Mouse (Mus musculus) left cerebral cortex, postnatal 14 days (tissue): Measurements from ENCODE around the gene Ahcyl2. TPM values are rescaled to one million over a fixed set of nuclear protein-coding genes. Genes with fewer than 3 reads are reported as not detected.

Source experiments
- DNase-seq, 2 experiments: peaks; one replicate each; pipeline ENCODE4 v3.0.0; 2021 to 2022; ENCODE audit warnings: low spot score in 2 of 2, mixed read lengths in 1 of 2
- intact Hi-C: fragments of 180-260 bp; cut with DNase I; formaldehyde crosslinking; loops from one replicate; pipeline ENCODE4 v1.15.1; 2025
- total RNA-seq, 2 experiments: library from RNA; stranded (reverse); gene quantifications; 2 replicates each; pipeline ENCODE4 v1.2.3; 2021

The Ahcyl2 gene
- total RNA-seq, 2 experiments from 2014 or later, result 97.1 to 103 TPM

DNA sequence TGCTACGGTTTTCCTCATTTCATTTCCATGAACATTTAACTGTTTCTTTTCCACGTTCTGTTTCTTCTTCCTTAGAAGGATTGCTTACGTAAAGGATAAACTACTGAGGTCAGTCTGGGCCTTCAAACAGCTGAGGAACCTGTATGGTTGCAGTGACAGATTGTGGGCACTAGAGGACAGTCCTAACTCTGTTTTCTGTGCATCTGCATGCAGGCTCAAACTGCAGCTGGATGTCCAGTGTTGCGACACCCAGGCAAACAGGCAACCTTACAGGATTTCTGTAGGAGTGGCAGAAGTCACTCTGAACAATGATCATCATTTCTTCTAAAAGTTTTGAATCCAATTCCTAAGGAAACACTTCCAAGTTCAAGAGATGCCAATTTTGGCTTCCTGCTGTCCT, 5.3 kb upstream of the Ahcyl2 start:
- intact Hi-C loops, result no loop called here
- no peak for DNase-seq

DNA sequence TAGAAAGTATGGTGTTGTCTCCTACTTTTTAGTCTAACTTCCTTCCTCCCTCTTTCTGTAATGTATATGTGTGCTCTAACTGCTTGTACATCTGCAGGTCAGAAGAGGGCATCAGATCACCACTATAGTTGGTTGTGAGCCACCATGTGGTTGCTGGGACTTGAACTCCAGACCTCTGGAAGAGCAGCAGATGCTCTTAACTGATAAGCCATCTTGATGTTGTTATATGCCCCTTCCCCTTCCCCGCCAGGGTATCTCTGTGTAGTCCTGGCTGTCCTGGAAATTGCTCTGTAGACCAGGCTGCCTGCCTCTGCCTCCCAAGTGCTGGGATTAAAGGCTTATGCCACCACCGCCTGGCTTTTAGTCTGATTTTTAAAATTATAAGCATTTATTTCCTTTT, 937 bp upstream of the Ahcyl2 start:
- intact Hi-C loops, result loop anchor here (5.0 kb wide), 1 partner anchor 45 kb away; no protein-coding TSS in a partner anchor
- DNase-seq, result no peak

DNA sequence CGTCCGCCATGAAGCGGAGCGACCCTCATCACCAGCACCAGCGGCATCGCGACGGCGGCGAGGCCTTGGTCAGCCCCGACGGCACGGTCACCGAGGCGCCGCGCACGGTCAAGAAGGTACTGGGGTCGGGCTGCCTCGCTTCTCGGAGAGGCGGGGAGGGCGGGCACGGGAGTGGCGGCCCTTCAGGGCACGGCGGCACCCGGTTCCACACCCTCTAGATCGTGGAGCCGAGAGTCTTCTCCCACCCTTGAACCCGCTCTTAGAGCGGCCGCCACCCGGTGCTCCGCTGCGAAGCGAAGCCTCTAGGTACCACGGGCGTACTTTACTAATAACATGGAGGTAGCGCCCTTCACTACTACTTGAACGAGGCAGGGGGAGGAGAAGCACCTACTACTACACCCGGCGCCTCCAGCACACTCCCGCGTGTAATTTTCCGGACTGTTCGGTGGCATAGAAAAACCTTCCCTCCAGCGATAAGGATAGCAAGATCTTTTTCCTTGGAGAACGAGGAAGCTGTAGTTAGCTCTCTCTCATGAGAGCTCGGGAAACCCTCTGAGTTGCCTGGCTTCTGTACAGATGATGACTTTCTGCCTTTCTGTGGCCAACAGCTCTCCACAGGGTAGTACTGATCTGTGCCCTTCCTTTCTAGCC, 1.1 kb downstream of the Ahcyl2 start:
- DNase-seq, result peak in 1 of 2 experiments; percentile 23
- intact Hi-C loops, result loop anchor here (2.0 to 5.0 kb wide), 2 partner anchors 43 to 52 kb away; no protein-coding TSS in a partner anchor

DNA sequence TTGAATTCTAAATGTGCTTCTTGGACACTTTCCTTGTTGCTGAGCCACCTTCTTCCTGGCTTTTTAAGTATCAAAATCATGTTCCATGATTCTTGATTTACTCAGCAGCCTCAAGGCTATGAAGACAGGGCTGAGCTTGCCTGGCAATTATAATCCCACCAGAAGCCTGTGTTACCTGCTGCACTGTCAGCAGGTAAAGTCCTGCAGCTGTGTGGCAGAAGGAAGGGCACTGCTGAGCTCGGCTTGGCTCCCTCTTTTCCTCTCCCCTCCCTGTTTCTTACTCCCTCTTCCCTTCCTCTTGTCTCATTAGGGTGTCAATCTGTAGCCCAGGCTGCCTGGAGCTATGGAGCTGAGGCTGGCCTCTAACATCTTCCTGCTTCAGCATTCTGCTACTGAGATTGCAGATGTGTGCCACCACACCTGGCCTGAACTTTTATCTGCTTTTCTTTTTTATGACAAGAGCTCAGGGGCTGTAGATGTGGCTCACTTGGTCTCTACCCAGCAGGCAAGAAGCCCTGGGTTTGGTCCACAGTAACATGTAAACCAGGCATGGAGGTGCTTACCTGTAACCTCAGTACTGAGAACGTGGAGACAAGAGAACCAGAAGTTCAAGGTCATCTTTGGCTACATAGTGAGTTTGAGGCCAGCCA, 3.0 kb downstream of the Ahcyl2 start:
- intact Hi-C loops, result no loop called here
- DNase-seq, result no peak

DNA sequence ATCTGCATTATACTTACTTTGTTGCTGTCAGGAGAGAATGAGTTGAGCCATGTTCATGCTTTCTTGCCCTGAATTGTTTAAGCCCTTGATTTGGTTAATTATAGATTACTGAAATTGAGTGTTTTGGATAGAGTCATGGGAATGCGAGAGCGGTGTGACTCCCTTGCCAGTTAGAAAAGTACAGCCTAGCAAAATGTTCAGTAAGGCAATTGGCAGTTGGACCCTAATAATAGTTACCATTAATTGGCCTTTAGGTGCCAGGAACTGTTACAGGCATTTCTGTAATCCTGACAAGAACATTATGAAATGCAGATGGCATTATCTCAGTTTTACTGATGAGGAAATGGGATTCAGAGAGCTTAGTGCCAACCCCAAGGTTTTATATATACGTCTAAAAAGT, 4.4 kb downstream of the Ahcyl2 start:
- intact Hi-C loops, result no loop called here
- DNase-seq, result no peak

DNA sequence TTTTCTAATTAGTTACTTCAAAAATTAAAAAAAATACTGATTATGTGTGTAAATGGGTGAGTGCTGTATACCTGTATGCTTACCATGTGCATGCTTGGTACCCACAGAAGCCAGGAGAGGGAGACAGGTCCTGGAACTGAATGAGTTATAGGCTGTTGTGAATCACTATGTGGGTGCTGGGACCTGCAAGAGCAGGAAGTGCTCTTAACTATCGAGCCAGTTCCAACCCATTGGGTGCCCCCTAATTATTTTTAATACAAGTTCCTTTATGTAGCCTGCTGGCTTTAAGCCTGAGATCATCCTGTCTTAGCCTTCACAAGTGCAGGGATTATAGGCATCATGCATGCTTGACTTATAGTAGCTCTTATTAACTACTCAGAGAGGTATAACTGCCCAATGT, 6.3 kb downstream of the Ahcyl2 start:
- intact Hi-C loops, result no loop called here
- DNase-seq, result no peak

DNA sequence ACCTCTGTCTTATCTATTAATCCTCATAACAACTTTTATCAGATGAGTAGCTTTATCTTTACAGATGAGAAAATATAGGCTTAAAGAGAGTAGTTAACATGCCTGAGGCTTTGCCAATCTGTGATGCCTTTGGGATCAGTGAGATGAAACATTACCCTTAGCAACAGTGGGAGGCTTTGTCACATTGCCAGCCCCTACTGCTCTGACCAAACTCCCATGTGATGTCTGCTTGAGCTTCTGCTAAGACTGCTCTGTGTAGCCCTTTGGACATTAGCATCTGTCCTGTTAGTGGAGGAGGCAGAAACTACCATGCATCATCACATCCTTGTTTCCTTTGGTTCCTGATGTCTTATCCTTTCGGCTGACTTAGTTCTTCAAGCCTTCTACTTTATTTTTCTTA, 7.8 kb downstream of the Ahcyl2 start:
- DNase-seq, result peak; percentile 37 to 41

DNA sequence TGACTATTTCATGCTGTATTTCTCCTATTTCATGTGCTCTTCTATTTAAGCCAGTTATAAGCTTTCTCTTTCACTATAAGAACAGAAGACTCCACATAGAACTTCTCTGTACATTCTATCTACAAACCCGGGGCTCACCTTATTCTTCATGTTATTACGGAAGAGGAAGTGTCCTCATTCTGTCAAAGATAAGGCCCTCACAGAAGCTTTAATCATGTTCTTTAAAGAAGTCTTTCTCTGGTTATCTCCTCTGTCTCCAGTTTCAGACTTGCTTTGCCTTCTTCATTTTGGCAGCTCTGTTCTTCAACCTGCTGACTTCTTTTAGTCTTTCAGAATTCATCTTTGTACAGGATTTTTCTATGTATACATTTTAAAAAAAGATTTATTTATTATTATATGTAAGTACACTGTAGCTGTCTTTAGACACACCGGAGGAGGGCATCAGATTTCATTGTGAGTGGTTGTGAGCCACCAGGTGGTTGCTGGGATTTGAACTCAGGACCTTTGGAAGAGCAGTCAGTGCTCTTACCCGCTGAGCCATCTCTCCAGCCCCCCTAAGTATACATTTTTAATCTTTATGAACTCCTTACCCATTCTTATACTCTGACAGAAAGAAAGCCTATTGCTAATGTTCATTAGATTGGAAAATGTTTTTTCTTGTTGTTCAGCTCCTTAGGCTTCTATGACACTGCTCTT, 8.9 kb downstream of the Ahcyl2 start:
- intact Hi-C loops, result no loop called here
- DNase-seq, result no peak

More for the DNA sequence above, 7.8 kb downstream of the Ahcyl2 start:
- intact Hi-C loops, result no loop called here

DNA sequence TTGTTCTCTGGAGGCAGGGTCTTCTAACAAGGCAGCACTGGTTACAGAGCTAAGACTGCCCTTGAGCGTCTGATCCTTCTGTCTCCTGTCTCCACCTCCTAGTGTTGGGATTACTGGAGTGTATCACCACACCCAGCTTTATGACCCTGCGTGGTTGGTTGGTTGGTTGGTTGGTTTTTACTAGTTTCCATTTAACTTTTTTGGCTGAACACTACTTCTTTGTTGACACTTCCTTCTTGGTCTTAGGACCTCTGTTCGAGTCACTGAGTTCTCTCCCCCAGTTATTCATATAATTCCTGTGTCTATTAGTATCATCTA, 9.4 kb downstream of the Ahcyl2 start:
- DNase-seq, result no peak
- intact Hi-C loops, result no loop called here

DNA sequence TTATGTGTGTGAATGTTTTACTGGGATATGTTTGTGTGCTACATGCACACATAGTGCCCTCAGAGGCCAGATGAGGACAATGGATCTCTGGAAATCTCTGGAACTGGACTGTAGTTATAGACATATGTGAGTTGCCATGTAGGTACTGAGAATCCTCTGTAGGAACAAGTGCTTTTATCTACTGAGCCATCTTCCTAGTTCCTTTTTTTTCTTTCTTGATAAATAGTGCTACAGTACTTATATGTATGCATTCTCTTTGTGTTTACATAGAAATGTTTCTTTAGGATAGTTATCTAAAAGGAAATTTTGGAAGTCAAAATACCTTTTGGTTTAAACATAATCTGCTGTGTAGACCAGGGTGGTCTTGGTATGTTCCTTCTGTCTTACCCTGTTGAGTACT, 12.3 kb downstream of the Ahcyl2 start:
- intact Hi-C loops, result no loop called here
- DNase-seq, result no peak

DNA sequence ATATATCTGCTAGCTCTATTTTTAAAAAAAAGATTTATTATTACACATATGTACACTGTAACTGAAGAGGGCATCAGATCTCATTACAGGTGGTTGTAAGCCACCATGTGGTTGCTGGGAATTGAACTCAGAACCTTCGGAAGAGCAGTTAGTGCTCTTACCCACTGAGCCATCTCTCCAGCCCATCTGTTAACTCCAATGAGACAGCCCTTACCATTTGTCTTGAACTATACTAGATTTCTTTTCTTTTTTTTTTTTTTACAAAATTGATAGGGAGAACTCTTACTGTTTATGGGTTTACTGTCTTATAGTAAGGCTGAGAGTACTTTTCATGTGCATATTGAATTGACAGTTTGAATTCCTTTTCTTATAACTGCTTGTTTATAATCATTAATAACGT, 12.8 kb downstream of the Ahcyl2 start:
- intact Hi-C loops, result no loop called here
- no peak for DNase-seq

DNA sequence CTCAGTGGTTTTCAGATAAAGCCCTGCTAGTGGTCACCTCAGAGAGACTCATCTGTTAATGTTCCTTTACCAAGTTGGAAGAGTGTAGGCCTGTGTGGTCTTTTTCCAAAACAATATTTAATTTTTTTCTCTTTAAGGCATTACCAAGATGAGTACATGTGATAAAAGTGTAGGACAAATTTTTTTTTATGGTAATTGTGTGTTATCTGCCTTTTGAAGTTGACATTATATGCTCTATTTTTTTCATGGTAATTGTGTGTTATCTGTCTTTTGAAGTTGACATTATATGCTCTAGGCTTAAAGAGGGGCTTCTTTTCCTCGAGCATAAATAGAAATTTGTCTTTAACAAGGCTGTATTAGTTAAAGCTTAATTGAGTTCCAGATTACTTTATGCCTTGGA, 14.4 kb downstream of the Ahcyl2 start:
- intact Hi-C loops, result no loop called here
- no peak for DNase-seq

DNA sequence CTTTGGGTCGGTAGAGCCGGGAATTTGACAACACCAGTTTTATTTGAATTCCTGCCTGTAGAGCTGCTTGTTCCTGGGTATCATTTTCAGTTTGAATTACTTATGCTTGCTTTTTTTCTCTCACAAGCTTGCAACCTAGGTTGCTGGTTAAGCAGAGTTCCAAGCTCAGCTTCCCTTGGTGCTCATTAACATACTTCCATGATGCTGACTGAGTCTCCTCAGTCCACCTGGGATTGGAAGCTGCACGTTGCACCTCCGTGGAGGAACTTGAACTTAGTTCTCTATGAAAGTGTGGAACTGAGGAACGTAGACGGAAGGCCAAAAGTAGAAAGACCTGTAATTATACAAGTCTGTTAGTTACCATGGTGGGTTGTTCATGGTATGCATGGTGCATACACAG, 16.1 kb downstream of the Ahcyl2 start:
- no peak for DNase-seq
- intact Hi-C loops, result no loop called here

DNA sequence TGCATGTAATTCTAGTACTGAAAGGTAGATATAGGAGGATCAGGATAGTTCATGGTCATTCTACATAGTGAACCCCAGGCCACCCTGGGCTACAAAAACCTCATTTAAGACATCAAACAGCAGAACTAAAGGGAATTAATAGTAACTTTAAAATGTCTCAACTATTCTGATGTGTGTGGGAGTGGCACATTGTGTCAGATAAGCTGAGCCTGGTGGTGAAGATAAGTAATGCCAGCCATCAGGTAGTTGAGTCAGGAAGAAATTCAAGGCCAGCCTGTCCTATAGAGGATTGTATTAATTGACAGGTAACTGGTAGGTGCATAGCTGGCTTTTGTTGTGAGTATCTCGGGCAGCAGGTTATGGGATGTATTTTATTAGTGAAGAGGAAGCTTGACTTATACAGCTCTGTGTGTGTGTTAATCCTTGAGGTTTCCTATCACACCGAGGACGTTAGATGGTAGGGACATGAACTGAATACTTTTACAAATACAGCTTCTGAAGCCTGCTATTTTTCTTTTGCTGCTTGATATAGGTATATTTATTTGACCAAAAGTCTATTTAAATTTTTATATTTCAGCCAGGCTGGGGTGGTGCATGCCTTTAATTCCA, 16.7 kb downstream of the Ahcyl2 start:
- no peak for DNase-seq
- intact Hi-C loops, result no loop called here

DNA sequence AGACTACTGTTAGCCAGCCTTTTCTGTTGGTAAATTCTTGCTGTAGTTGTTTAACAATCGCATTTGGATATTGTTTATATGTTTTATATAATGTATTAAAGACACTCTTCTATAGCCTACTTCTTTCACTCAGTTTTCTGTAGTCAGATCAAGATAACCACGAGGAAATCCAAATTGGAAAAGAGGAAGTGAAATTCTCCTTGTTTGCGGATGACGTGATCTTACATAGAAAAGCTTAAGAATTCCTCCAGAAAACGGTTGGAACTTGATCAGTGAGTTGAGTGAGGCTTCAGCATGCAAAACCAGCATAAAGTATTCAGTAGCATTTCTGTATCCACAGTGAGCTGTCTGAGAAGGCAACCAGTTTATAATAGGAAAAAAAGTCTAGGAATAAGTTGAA, 17.9 kb downstream of the Ahcyl2 start:
- intact Hi-C loops, result no loop called here
- DNase-seq, result no peak

DNA sequence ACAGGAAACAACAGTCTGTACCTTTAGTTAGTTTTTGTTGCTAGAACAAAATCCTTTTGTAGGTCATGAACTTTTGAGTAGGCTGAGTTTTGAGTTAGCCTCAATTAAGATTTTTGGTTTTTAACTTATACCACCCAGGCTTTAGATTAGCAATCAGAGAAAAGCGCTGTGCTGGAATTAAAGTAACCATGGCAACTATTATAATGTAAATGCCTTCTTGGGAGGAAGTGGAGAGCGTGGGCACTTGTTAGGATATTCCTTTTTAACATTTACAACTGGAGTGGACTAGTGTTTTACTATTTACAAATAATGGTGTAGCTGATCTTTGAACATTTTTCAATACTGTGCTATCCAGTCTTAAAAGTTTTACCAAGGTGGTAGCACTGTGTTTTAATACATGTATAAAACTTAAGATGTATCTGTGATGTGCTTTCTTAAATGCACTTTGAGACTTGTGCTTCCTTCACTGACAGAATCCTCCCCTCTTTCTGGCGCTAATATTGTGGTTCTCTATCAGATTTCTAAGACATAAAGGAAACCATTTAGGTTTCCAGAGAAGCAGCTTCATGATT, 21.1 kb downstream of the Ahcyl2 start:
- intact Hi-C loops, result no loop called here
- DNase-seq, result no peak

DNA sequence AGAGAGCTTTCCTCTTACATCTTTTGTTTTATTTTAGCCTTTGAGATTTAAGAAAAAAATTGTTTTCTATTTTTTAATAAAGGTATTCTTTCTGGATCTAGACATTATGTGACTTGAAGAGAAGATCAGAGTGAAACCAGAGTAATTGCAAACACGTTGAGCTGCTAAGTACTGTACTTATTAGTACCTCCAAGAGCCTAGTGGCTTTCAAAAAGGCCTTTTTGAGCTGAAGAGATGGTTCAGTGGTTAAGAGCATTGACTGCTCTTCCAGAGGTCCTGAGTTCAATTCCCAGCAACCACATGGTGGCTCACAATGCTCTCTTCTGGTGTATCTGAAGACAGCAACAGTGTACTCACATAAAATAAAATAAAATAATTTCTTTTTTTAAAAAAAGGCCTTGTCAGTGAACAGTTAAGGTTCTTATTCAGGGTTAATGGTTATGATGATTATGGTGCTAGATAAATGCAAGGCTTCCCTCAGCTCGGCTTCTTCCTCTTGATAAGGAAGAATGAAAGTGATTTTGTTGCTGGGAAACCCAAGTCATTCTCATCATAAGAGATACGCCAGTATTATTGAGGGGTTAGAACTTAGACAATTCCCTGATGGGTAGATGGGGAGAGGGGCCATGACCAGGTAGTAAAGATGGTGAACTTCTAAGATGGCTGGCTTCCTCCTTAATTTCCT, 22.3 kb downstream of the Ahcyl2 start:
- DNase-seq, result no peak
- intact Hi-C loops, result no loop called here

DNA sequence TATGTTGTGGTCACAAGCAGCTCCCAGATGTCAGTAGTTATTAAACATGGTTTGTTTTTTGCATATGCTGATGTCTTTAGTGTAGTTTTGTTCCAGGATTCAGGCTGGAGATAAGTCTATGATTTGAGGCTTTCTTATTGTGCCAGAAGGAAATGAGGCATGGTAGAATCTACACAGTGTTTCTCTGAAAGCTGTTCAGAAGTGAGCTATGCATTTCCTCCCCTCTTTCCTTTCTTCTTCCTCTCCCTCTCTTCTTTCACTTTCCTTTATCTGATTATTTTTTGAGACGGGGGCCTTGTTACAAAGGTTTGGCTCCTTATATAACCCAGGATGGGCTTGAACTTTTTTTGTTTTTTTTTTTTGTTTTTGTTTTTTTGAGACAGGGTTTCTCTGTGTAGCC, 25.7 kb downstream of the Ahcyl2 start:
- no peak for DNase-seq
- intact Hi-C loops, result no loop called here

DNA sequence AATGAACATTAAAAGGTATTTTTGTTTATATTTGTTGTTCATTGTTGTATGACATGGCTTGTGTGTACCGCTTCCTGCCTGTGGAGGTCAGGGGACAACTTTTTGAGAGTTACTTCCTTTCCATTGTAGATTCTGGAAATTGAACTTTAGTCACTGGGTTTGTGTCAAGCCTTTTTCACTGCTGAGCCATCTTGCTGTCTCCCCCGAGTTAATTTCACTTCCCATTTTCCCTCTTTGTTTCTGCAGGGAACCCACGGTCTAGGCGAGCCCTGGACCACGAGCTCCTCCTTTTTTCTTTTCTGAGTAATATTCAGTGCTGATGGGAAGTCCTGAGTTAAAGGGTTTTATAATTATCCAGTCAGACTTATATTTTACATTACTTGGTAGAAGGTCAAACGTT, 26.8 kb downstream of the Ahcyl2 start:
- intact Hi-C loops, result no loop called here
- DNase-seq, result no peak

DNA sequence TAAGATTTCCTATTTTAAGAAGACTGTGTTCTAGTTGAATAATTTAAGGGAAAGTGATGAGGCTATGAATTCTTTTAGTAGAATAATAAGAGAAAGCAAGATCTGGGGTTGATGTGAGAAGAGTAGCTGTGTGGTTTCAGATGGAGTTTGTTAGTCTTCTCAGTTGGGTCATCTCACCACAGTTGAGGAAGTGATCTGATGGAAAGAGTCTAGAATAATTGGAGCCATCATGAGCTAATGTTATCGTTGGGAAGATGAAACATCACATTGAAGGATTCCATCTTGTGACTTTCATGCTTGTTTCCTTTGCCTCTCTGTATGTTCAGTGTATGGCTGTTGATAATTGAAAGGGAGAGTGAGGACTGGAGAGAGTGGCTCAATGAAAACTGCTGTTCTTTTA, 35.2 kb downstream of the Ahcyl2 start:
- intact Hi-C loops, result no loop called here
- DNase-seq, result no peak
